Mouse (Mus musculus) megakaryocyte-erythroid progenitor cell, adult 5-6 weeks (primary cell): ENCODE measurements around the gene Vrk1. TPM values are rescaled to one million over a fixed set of nuclear protein-coding genes. Genes with fewer than 3 reads are reported as not detected.

Source experiments
- ATAC-seq: replicated peaks from 2 replicates; pipeline ENCODE4 v1.8.0; 2016; ENCODE audit warnings: mild to moderate bottlenecking, inconsistent platforms; ENCODE audit not compliant: severe bottlenecking, poor library complexity, low FRiP score, low TSS enrichment
- total RNA-seq, 2 experiments: library from RNA; stranded (forward) in 1 of 2; stranded (reverse) in 1 of 2; fragments of 200-1000, 215-1000 nt in 1 of 2; fragments of >200 nt in 1 of 2; fragmentation: Nextera tagmentation in 1 of 2; gene quantifications; 2 replicates each; pipeline ENCODE4 v1.2.3; 2014 to 2017

Vrk1 gene
- total RNA-seq, 2 experiments from 2014 or later, result 90.8 to 149 TPM

GRCm38 (mm10) chr12:106094827-106095226 is 84.8 kb downstream of the Vrk1 start:
- no peak for ATAC-seq

GRCm38 (mm10) chr12:106102003-106102402 is 92.0 kb downstream of the Vrk1 start:
- no peak for ATAC-seq

GRCm38 (mm10) chr12:106102726-106103643 is 93.0 kb downstream of the Vrk1 start:
- no peak for ATAC-seq

- no peak for ATAC-seq
These were observed 97.2 kb downstream of the Vrk1 start for GRCm38 (mm10) chr12:106107272-106107671.

- no peak for ATAC-seq
These were observed 105.3 kb downstream of the Vrk1 start for GRCm38 (mm10) chr12:106115070-106115891.

GRCm38 (mm10) chr12:106115892-106116206 is 105.8 kb downstream of the Vrk1 start:
- ATAC-seq, result no peak

GRCm38 (mm10) chr12:106123276-106123675 is 113.2 kb downstream of the Vrk1 start:
- no peak for ATAC-seq

GRCm38 (mm10) chr12:106124581-106124980 is 114.6 kb downstream of the Vrk1 start:
- no peak for ATAC-seq

Other genes starting within 250 kb of the Vrk1 start
- gene Papola, start 225.5 kb upstream of the Vrk1 start, total RNA-seq (2014; fragmentation: Nextera tagmentation), result 201 and 263 TPM in 2 replicates
- 192 and 204 TPM in 2 replicates for gene Papola, start 225.5 kb upstream of the Vrk1 start, total RNA-seq (2017)